Mouse (Mus musculus): Measurements from ENCODE around the gene Gm11567. TPM values are rescaled to one million over a fixed set of nuclear protein-coding genes. Genes with fewer than 3 reads are reported as not detected.
"Not testable (repeated sequence)": the region's sequence is repeated elsewhere in the genome, so short reads cannot be mapped to it uniquely, and the experiment has no call there.

The Gm11567 gene
- not detected in 2 replicates for polyA plus RNA-seq (2011; ENCODE audit: insufficient read depth, insufficient read length, low replicate concordance, missing spikeins)

- WGBS, result 11% methylated on average over 1 of the region's 1 CpGs
- H3K4me3 ChIP-seq (replicated peaks; ENCODE audit: control insufficient read depth, low read depth, low read length); H3K27ac ChIP-seq (ENCODE audit: control insufficient read depth, insufficient read depth, low read depth, low read length, poor library complexity); H3K4me1 ChIP-seq (ENCODE audit: control insufficient read depth, insufficient read depth, low read length): not testable (repeated sequence)
Measured at GRCm38 (mm10) chr11:99878887-99879286, at the start of gene Gm11567. Gm11567 (plus strand) TSS chr11:99879187.

GRCm38 (mm10) chr11:99837966-99838365, 41.0 kb upstream of the Gm11567 start, which contains the start of gene 2300003K06Rik:
2300003K06Rik (minus strand) TSS chr11:99838066.
- no peak within 1 kb of the TSS for H3K4me3 ChIP-seq (replicated peaks; ENCODE audit: control insufficient read depth, low read depth, low read length)
- no peak within 1 kb of the TSS for H3K27ac ChIP-seq (ENCODE audit: control insufficient read depth, insufficient read depth, low read depth, low read length, poor library complexity)
- H3K4me1 ChIP-seq (ENCODE audit: control insufficient read depth, insufficient read depth, low read length), result no peaks in the 10 kb centered on the region
- WGBS, result 69% methylated on average over 1 of the region's 1 CpGs
- TF ChIP-seq POLR2A (IDR thresholded peaks at IDR 0.05; ENCODE audit: borderline replicate concordance, control insufficient read depth, low read depth, low read length) (no peak), CTCF (IDR thresholded peaks at IDR 0.05; ENCODE audit: control insufficient read depth, insufficient read depth, low read length) (no peak)

- TF ChIP-seq CTCF (IDR thresholded peaks at IDR 0.05; ENCODE audit: control insufficient read depth, insufficient read depth, low read length) (no peak), POLR2A (IDR thresholded peaks at IDR 0.05; ENCODE audit: borderline replicate concordance, control insufficient read depth, low read depth, low read length) (no peak)
- no peak overlapping the region for H3K27ac ChIP-seq (ENCODE audit: control insufficient read depth, insufficient read depth, low read depth, low read length, poor library complexity)
- no peak overlapping the region for H3K4me3 ChIP-seq (replicated peaks; ENCODE audit: control insufficient read depth, low read depth, low read length)
- no peaks in the 10 kb centered on the region for H3K4me1 ChIP-seq (ENCODE audit: control insufficient read depth, insufficient read depth, low read length)
- WGBS, result 61% methylated on average over 1 of the region's 1 CpGs
Measured at GRCm38 (mm10) chr11:99842185-99842584, 36.8 kb upstream of the Gm11567 start.

GRCm38 (mm10) chr11:99846746-99847145, 32.2 kb upstream of the Gm11567 start:
- no peak overlapping the region for H3K4me3 ChIP-seq (replicated peaks; ENCODE audit: control insufficient read depth, low read depth, low read length)
- TF ChIP-seq POLR2A (IDR thresholded peaks at IDR 0.05; ENCODE audit: borderline replicate concordance, control insufficient read depth, low read depth, low read length), result no peak
- no peak for TF ChIP-seq CTCF (IDR thresholded peaks at IDR 0.05; ENCODE audit: control insufficient read depth, insufficient read depth, low read length)
- H3K27ac ChIP-seq (ENCODE audit: control insufficient read depth, insufficient read depth, low read depth, low read length, poor library complexity), result no peak overlapping the region
- H3K4me1 ChIP-seq (ENCODE audit: control insufficient read depth, insufficient read depth, low read length), result no peaks in the 10 kb centered on the region
- 83% methylated on average over 2 of the region's 2 CpGs for WGBS

GRCm38 (mm10) chr11:99851508-99851907, 27.5 kb upstream of the Gm11567 start, which contains the start of gene Krtap4-16:
Krtap4-16 (minus strand) TSS chr11:99851608.
- Histone ChIP-seq H3K4me3 (replicated peaks; ENCODE audit: control insufficient read depth, low read depth, low read length) (no peak within 1 kb of the TSS), H3K4me1 (ENCODE audit: control insufficient read depth, insufficient read depth, low read length) (no peaks in the 10 kb centered on the region), H3K27ac (ENCODE audit: control insufficient read depth, insufficient read depth, low read depth, low read length, poor library complexity) (no peak within 1 kb of the TSS)
- no peak for TF ChIP-seq POLR2A (IDR thresholded peaks at IDR 0.05; ENCODE audit: borderline replicate concordance, control insufficient read depth, low read depth, low read length)
- no peak for TF ChIP-seq CTCF (IDR thresholded peaks at IDR 0.05; ENCODE audit: control insufficient read depth, insufficient read depth, low read length)

- 54% methylated on average over 3 of the region's 3 CpGs for WGBS
- no peak overlapping the region for H3K27ac ChIP-seq (ENCODE audit: control insufficient read depth, insufficient read depth, low read depth, low read length, poor library complexity)
- H3K4me3 ChIP-seq (replicated peaks; ENCODE audit: control insufficient read depth, low read depth, low read length), result no peak overlapping the region
- no peak for TF ChIP-seq CTCF (IDR thresholded peaks at IDR 0.05; ENCODE audit: control insufficient read depth, insufficient read depth, low read length)
- no peak for TF ChIP-seq POLR2A (IDR thresholded peaks at IDR 0.05; ENCODE audit: borderline replicate concordance, control insufficient read depth, low read depth, low read length)
- no peaks in the 10 kb centered on the region for H3K4me1 ChIP-seq (ENCODE audit: control insufficient read depth, insufficient read depth, low read length)
Measured at GRCm38 (mm10) chr11:99854121-99854520, 24.9 kb upstream of the Gm11567 start.

- Histone ChIP-seq H3K4me1 (ENCODE audit: control insufficient read depth, insufficient read depth, low read length) (no peaks in the 10 kb centered on the region), H3K4me3 (replicated peaks; ENCODE audit: control insufficient read depth, low read depth, low read length) (no peak within 1 kb of the TSS), H3K27ac (ENCODE audit: control insufficient read depth, insufficient read depth, low read depth, low read length, poor library complexity) (no peak within 1 kb of the TSS)
- WGBS, result 72% methylated on average over 2 of the region's 2 CpGs
- no peak for TF ChIP-seq POLR2A (IDR thresholded peaks at IDR 0.05; ENCODE audit: borderline replicate concordance, control insufficient read depth, low read depth, low read length)
- TF ChIP-seq CTCF (IDR thresholded peaks at IDR 0.05; ENCODE audit: control insufficient read depth, insufficient read depth, low read length), result no peak
Measured at GRCm38 (mm10) chr11:99857617-99858016, 21.4 kb upstream of the Gm11567 start, which contains the start of gene Gm11568. Gm11568 (plus strand) TSS chr11:99857917.

GRCm38 (mm10) chr11:99858761-99859160, 20.2 kb upstream of the Gm11567 start:
- Histone ChIP-seq H3K4me1 (ENCODE audit: control insufficient read depth, insufficient read depth, low read length) (no peaks in the 10 kb centered on the region), H3K4me3 (replicated peaks; ENCODE audit: control insufficient read depth, low read depth, low read length) (no peak overlapping the region), H3K27ac (ENCODE audit: control insufficient read depth, insufficient read depth, low read depth, low read length, poor library complexity) (no peak overlapping the region)
- TF ChIP-seq CTCF (IDR thresholded peaks at IDR 0.05; ENCODE audit: control insufficient read depth, insufficient read depth, low read length) (no peak), POLR2A (IDR thresholded peaks at IDR 0.05; ENCODE audit: borderline replicate concordance, control insufficient read depth, low read depth, low read length) (no peak)
- 77% methylated on average over 2 of the region's 2 CpGs for WGBS

GRCm38 (mm10) chr11:99864176-99864575, 14.8 kb upstream of the Gm11567 start, which contains the start of gene Gm11559:
Gm11559 (plus strand) TSS chr11:99864476.
- WGBS, result 51% methylated on average over 1 of the region's 1 CpGs
- not testable (repeated sequence) for H3K4me1 ChIP-seq (ENCODE audit: control insufficient read depth, insufficient read depth, low read length); H3K27ac ChIP-seq (ENCODE audit: control insufficient read depth, insufficient read depth, low read depth, low read length, poor library complexity); H3K4me3 ChIP-seq (replicated peaks; ENCODE audit: control insufficient read depth, low read depth, low read length)

GRCm38 (mm10) chr11:99873089-99873488, 5.9 kb upstream of the Gm11567 start, which contains the start of gene Krtap9-1:
Krtap9-1 (plus strand) TSS chr11:99873389.
- not testable (repeated sequence) for H3K4me3 ChIP-seq (replicated peaks; ENCODE audit: control insufficient read depth, low read depth, low read length)
- WGBS, result 55% methylated on average over 1 of the region's 1 CpGs

More at GRCm38 (mm10) chr11:99873089-99873488, 5.9 kb upstream of the Gm11567 start, which contains the start of gene Krtap9-1:
- H3K27ac ChIP-seq (ENCODE audit: control insufficient read depth, insufficient read depth, low read depth, low read length, poor library complexity); H3K4me1 ChIP-seq (ENCODE audit: control insufficient read depth, insufficient read depth, low read length): not testable (repeated sequence)
